8 mouse cellular contexts compared by ENCODE assay signal in genomic region chr3:96414126-96414950, GRCm38 (mm10). TPM values are rescaled to one million over a fixed set of nuclear protein-coding genes. Genes with fewer than 3 reads are reported as not detected.
DNase-seq lines count a peak whose midpoint lies in the region; ATAC-seq lines count a peak whose summit lies in the region.

No protein-coding gene starts in this region.

- WGBS in hindbrain, embryonic 12.5 days: 1% methylated on average over 64 of the region's 64 CpGs

- H3K9ac ChIP-seq in hindbrain, embryonic 12.5 days: peak overlapping the region; percentile 90

- peaks cover 5% of the 10 kb centered on the region; the same call in 1 of the 2 replicates for H3K4me1 ChIP-seq in hindbrain, embryonic 12.5 days

- peak overlapping the region; percentile 92 for H3K27ac ChIP-seq in hindbrain, embryonic 12.5 days

- peak; percentile 97 for DNase-seq in NIH3T3 (ENCODE audit: low read depth)
- peak; percentile 19 for DNase-seq in cerebellum, adult 9-11 months
- DNase-seq in frontal cortex, postnatal 10 days (ENCODE audit: low spot score in 2 of 2): peak; percentile 31 to 70
- DNase-seq in layer of hippocampus, postnatal 36 days: peak; percentile 76 to 79
- DNase-seq in right cerebral cortex, adult 18-20 months: peak; percentile 29
- peak; percentile 86 for DNase-seq in urinary bladder, postnatal 14 days (ENCODE audit: low spot score)

- peaks cover 23% of the 10 kb centered on the region for H3K27me3 ChIP-seq in hindbrain, embryonic 12.5 days

- peak overlapping the region; percentile 72 for H3K4me3 ChIP-seq in hindbrain, embryonic 12.5 days

- H3K36me3 ChIP-seq in hindbrain, embryonic 12.5 days: no peaks in the 10 kb centered on the region

- H3K9me3 ChIP-seq in hindbrain, embryonic 12.5 days (replicated peaks): no peaks in the 10 kb centered on the region

- peak; percentile 90 for ATAC-seq in hindbrain, embryonic 12.5 days (ENCODE audit: low FRiP score)
- ATAC-seq in megakaryocyte, adult 5-6 weeks (ENCODE audit: poor library complexity, severe bottlenecking): peak; percentile 88

- H3K4me2 ChIP-seq in hindbrain, embryonic 12.5 days (replicated peaks): peak overlapping the region; percentile 71

RNA-seq across cellular contexts. Expression of gene BC107364, which starts 37.8 kb away (rescaled TPM):
- polyA plus RNA-seq in hindbrain, embryonic 12.5 days (2016; fragmentation: Nextera tagmentation; extraction: Ambion mirVana): not detected in 2 replicates
- not detected for total RNA-seq in layer of hippocampus, postnatal 36 days (2021)
- not detected in 2 replicates for total RNA-seq in megakaryocyte, adult 5-6 weeks (2015)
- total RNA-seq in megakaryocyte, adult 5-6 weeks (2017): not detected in 2 replicates

Comparison
In these comparisons a context has a peak if more than half of its experiments do, and no peak if none do; other contexts are left out.
1. Peak in every context shown above with its lines: DNase-seq, ATAC-seq, H3K4me3 ChIP-seq and H3K27ac ChIP-seq.
2. DNase-seq: peak in every context shown above with its lines; median percentile 97 in NIH3T3; 86 in urinary bladder, postnatal 14 days; 78 in layer of hippocampus, postnatal 36 days; 50 in frontal cortex, postnatal 10 days; 29 in right cerebral cortex, adult 18-20 months; 19 in cerebellum, adult 9-11 months.